Mouse (Mus musculus): ENCODE results near the gene Fuz.
A peak's percentile ranks its signal among the peaks of the same experiment; 100 is the strongest.
"Not testable (repeated sequence)": the region's sequence is repeated elsewhere in the genome, so short reads cannot be mapped to it uniquely, and the experiment has no call there.

The Fuz gene

DNA sequence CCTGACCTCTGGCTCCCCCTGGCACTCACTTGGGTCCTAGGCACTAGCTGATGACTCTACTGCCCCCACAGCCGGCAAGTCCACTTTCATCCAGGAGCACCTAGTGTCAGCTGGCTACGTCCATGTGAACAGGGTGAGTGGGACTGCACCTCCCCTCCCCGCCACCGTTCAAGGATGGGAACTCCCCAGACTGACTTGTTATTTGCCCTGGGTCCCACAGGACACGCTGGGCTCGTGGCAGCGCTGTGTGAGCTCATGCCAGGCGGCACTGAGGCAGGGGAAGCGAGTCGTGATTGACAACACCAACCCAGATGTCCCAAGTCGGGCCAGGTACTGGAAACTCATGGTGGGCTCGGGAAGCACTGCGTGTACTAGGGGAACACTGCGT lies 34.5 kb upstream of the Fuz start:
- DNase-seq, result no peak

GRCm38 (mm10) chr7:44862434-44862833 lies 33.4 kb upstream of the Fuz start:
- no peak for DNase-seq

DNA sequence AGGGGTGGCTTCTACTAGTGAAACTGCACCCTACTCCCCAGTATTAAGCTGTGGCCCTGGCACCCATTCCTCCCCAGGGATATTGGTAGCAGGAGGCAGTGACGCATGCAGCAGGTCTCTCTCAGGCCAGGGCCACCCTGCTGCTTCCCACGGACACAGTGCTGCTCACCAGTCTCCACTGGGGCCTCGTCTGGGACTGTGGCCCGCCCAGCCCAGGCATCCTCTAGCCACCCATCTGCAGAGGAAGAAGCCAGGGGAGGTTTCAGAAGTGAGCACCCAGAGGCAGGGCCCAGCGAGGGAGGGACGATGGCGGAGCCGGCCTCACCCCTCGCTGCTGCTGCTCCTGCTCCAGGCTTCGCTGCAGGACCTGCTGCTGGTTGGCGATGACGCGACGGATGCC lies 32.7 kb upstream of the Fuz start:
- DNase-seq, result no peak

DNA sequence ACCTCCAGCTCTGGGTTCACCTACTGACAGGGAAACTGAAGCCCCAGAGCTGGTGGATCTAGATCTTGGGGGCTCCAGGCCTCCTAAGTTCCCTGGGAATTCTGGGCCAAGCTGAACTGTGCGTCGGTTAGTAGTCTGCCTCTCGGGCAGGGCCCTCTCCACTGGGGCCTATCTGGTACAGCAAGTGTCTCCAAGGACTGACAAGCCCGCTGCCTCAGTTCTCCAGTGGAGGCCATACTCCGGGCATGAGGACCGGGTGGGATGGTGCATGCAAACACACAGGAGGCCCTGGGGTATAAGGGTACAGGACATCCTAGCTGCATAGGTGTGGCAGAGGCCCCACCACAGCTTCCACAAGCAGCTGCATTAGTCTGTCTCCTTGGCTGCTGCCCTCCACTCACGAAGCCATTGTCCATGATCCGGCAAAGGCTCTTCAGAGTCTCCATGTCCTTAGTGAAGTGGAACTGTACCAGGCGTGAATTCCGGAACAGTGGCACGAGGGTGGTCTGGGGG lies 31.8 kb upstream of the Fuz start:
- no peak for DNase-seq

DNA sequence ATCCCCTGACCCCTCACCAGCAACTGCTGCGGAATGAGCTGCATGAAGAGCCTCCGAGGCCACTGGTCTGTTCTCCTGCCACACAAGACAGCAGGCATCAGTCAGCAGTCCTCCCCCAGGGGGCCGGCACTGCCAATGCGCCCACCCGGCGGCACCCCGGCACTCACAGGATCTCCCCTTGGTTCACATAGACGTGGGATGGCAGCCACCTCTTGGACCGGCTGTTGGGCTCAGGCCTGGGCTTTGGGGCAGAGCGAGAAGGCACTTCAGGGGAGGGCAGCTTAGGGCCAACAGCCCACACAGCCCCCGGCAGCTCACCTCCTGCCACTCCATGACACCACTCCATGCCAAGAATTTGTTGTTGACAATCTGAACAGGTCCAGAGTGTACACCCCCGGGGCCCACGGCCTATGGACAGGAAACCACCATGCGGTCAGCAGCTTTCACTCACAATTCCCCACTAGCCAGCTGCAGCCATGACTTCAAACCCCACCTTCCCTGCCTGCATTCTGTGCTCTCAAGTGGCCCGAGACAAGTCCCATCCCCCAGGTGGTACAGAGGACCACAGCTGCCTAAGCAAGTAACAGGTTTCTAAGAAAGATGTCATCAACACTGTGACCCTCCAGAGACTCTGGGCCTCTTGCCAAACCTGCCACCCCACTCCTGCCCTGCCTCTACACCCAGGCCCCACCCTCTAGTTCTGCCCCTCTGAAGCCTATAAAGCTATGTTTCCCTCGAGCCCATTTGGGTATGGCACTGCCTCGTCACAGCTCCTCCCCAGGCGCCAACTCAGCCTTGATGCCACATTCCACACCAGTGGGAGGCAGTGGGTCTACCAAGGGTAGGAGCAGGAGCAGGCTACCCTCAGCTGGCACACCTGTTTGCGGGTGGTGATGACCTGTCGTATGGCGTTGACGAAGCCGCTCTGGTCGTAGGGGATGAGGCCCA lies 31.0 kb upstream of the Fuz start:
- no peak for DNase-seq

DNA sequence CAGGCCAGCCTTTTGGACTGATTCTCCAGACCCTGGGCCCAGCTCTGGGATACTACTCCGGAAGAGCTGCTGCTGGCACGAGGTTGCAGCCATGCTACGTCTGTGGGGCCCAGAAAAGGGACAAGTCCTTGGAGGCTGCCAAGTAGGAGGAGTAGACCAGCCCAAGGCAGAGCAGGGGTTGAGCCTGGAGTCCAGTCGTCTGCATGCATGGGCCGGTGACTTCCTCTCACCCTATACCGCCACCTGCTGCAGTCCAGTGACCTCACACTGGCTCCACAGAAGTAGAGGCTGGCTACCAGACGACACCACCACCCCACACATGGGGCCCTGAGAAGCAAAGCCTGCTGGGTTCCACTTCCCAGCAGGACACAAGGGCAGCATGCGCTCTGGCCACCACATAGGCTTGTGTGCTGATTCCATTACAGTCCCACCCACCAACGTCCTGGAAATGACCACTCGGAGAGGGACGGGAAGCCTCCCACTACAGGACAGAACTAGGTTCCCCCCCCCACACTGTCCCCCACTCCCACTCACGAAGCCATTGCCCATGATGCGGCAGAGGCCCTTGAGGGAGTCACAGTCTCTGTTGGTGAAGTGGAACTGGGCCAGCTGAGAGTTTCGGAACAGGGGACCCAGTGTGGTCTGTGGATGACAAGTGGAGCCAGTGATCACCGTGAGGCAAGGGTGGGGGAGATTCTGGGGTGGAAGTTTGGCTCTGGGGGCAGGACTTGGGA lies 29.4 kb upstream of the Fuz start:
- DNase-seq, result no peak

- no peak for DNase-seq
Measured at GRCm38 (mm10) chr7:44867010-44867702, 28.7 kb upstream of the Fuz start.

GRCm38 (mm10) chr7:44867802-44868201 lies 28.1 kb upstream of the Fuz start:
- DNase-seq, result no peak

GRCm38 (mm10) chr7:44868465-44868864 lies 27.4 kb upstream of the Fuz start:
- DNase-seq, result no peak

DNA sequence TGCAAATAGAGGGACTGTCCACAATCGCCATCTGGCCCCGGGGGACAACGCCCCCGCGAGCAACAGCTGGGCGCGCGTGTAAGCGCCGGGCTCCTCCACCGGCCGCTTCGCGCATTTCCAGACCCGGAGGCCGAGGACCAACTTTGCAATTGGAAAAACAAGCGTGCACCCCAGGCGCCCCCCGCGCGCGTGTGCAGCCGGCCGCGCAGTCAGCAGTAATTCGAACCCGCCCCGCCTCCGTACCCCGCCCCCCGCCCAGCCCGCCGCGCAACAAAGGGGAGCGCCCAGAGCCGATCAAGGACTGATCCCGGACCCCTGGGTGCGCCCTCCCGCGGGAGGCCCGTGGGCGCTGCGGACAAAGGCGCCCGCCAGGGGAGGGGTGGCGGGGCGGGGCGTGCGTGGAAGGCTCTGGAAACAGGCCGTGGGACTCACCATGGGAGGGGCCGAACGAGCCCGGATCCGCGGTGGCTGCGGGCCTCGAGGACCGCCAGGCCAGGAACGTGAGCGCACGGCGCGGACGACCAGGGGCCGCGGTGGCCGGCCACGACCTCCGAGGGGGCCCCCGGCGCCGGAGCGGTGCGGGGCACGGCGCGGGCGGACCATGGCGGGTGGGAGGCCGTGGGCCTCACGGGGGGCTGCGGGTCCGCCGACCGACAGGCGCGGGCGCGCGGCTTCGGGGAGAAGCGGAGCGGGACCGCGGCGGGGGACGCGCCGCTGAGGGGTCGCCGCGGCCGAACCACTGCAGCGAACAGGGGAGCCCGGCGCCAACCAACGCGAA lies 26.8 kb upstream of the Fuz start:
- peak; percentile 64 for DNase-seq

GRCm38 (mm10) chr7:44869697-44870528 lies 26.0 kb upstream of the Fuz start, which contains the start of gene Ptov1:
Ptov1 (minus strand) TSS chr7:44869788.
- peak; percentile 94 for DNase-seq

- DNase-seq, result no peak
Measured at GRCm38 (mm10) chr7:44870614-44871013, 25.3 kb upstream of the Fuz start.

DNA sequence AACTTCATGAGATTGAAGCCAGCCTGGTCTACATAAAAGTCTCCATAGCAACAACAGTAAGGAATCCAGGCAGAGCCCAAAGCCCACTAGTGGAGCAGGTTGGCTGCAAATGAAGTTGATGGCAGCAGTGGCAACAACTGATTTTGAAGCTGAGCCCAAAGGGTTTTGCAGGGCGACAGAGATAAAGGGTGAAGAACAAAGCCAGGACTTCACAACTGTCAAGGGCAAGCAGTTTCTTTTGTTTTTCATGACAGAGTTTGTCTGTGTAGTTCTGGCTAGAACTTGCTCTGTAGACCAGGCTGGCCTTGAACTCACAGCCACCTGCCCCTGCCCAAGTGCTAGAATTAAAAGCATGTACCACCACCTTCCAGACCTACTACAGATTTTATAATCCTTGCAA lies 24.7 kb upstream of the Fuz start:
- no peak for DNase-seq

DNA sequence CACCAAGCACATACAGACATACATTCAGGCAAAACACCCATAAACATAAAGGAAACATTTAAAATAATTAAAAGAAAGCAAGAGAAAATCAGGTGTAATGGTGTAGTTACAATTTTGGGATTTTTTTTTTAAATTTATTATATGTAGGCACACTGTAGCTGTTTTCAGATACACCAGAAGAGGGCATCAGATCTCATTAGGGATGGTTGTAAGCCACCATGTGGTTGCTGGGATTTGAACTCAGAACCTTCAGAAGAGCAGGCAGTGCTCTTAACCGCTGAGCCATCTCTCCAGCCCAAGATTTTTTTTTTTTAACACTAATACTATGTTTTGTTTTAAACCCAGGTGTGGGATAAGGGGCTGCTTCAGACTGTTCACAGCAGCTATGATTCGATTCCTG lies 24.1 kb upstream of the Fuz start:
- not testable (repeated sequence) for DNase-seq

DNA sequence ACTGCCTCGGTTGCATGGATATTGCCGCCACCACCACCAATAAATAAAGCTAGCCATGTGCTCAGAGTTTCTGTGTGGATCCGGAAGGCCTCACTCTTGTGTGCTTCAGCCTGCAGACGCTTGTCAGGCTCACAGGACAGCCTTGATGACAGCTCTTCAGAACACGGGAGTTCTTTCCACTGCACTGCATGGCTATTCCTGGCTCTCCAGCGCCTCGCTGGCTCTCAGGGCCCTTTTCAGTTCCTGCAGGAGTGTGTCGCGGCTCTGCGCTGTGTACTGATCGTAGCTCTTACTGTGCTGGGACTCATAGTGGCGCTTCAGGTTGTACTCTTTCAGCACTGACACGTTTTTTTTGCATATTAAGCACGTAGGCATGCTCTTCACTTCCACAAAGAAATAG lies 18.0 kb upstream of the Fuz start:
- no peak for DNase-seq

GRCm38 (mm10) chr7:44883036-44883435 lies 12.8 kb upstream of the Fuz start:
- no peak for DNase-seq

DNA sequence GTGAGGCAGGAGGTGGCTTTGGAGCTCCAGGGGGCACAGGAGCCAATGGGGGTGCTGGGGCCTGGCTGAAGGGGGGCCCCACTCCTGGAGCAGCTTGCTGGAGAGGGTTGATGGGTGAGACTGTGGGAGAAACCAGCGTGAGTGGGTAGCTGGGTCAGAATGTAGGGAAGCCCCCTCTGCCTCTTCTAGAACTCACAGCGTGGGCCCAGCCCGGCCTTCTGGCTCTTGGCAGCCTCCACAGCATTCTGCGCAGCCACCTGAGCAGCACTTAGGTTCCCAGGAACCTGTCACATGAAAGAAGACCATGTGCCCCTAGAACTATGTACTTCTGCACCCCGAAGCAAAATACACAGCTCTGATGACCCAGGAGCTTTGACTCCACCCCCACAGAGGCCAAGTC lies 11.2 kb upstream of the Fuz start:
- no peak for DNase-seq

GRCm38 (mm10) chr7:44886964-44887363 lies 8.9 kb upstream of the Fuz start:
- DNase-seq, result no peak

- no peak for DNase-seq
Measured at GRCm38 (mm10) chr7:44888256-44889105, 7.4 kb upstream of the Fuz start.

GRCm38 (mm10) chr7:44890180-44890579 lies 5.7 kb upstream of the Fuz start:
- DNase-seq, result no peak

DNA sequence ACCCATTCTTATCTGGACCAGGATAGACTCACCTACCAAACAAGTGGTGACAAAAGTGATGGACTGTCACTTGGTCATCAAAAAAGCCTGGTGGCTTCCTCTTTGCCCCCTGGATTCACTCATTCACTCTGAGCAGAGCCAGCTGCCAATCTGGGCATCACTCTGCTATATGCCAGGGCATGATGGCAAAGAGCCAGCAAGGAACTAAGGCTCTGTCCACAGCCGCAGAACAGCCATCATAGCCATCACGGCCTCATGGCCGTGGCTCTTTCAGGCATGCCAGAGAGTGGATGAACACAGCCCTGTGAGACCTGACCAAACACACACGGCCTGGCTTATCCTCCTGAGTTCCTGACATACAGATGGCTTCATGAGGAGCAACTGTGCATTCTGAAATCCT lies 5.1 kb upstream of the Fuz start:
- no peak for DNase-seq

Data from right cerebral cortex, postnatal 25 days (tissue).